Comparison of ENCODE assay signal across 11 mouse cellular contexts in the genomic region with DNA sequence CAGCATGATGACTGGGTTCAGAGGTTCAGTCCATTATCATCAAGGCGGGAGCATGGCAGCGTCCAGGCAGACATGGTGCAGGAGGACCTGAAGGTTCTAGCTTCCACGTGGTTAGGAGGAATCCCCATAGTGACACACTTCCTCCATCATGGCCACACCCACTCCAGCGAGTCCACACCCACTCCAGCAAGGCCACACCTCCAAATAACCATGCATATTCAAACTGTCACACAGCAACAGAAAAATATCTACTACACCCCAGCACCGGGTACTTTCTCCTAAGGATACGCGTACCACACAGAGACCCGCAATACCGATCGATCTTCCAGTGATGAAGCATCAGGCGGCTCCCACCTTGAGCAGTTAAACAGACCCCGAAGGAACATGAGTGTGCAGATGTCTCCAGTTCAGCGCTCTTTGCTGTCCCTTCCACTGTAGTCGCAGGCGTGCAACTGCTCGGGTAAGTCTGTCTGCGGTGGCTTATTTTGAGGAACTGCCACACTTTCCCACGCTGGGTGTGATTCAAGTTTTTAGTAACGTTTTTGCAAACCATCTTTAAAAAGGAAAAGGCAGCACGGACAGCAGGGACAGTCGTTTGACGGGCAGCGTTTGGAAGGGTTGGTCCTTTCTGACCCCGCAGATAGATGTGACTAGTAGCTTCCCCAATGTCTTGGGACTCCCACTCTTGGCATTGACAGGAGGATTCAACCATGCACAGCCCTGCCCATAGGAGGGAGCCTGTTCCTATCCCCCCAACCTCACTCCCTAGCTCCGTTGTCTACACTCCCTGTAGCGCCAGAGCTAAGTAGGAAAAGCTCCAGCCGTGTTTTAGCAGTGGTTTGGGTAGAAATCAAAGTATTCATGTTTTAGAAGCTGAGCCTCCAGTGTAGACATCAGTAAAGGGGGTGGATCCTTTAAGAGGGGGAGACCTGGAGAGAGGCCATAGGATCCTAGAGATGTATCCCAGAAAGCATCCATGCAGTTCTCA. TPM values are rescaled to one million over a fixed set of nuclear protein-coding genes. Genes with fewer than 3 reads are reported as not detected.
DNase-seq lines count a peak whose midpoint lies in the region; ATAC-seq and TF ChIP-seq lines count a peak whose summit lies in the region.
"Had no signal": no experiment of that assay in that cellular context is flagged by ENCODE, and none has a peak within 500 bp of the region (broad histone marks: within the 10 kb centered on the region; RNA-seq: fewer than 3 reads in every experiment).

No protein-coding gene starts in this region.

- no peaks in the 10 kb centered on the region for H3K27me3 ChIP-seq in liver, postnatal 0 days (ENCODE audit: insufficient read depth, low read length)
- H3K27me3 ChIP-seq in hindbrain, embryonic 10.5 days (ENCODE audit: insufficient read depth, poor library complexity, severe bottlenecking), result no peaks in the 10 kb centered on the region
- H3K27me3 ChIP-seq in forebrain, embryonic 13.5 days, result 0 out of 2 replicates have a peak, but pooled peaks cover 3% of the 10 kb centered on the region
- H3K27me3 ChIP-seq: limb, embryonic 15.5 days; neural tube, embryonic 12.5 days had no signal

- no peaks in the 10 kb centered on the region for H3K36me3 ChIP-seq in liver, postnatal 0 days (replicated peaks; ENCODE audit: insufficient read depth, low read length)
- no peaks in the 10 kb centered on the region for H3K36me3 ChIP-seq in hindbrain, embryonic 10.5 days
- H3K36me3 ChIP-seq in forebrain, embryonic 13.5 days (ENCODE audit: poor library complexity, severe bottlenecking), result no peaks in the 10 kb centered on the region
- H3K36me3 ChIP-seq: limb, embryonic 15.5 days; neural tube, embryonic 12.5 days had no signal

- no peak overlapping the region for H3K4me3 ChIP-seq in lung, adult 2 months (replicated peaks; ENCODE audit: extremely low read depth, low read depth, low read length)
- H3K4me3 ChIP-seq in bone marrow macrophage, adult 2 months (ENCODE audit: insufficient read depth, low read length), result peak overlapping the region; percentile 36
- peak overlapping the region; percentile 29 for H3K4me3 ChIP-seq in liver, postnatal 0 days (ENCODE audit: low read depth, low read length)
- H3K4me3 ChIP-seq in hindbrain, embryonic 10.5 days, result no peak overlapping the region
- H3K4me3 ChIP-seq in forebrain, embryonic 13.5 days, result no peak overlapping the region
- H3K4me3 ChIP-seq: limb, embryonic 15.5 days; neural tube, embryonic 12.5 days had no signal

- no peak for TF ChIP-seq EP300 in liver, postnatal 0 days (IDR thresholded peaks at IDR 0.05; ENCODE audit: low read depth)

- peak; percentile 34 for DNase-seq in lung, postnatal 36 days
- DNase-seq in lung, adult 2 months, result no peak
- DNase-seq in liver, postnatal 0 days, result peak; percentile 63
- DNase-seq in thymus, postnatal 14 days, result peak; percentile 50
- DNase-seq in hindbrain, embryonic 10.5 days (ENCODE audit: low spot score), result no peak
- no peak for DNase-seq in kidney, adult 8-10 months
- DNase-seq: kidney, adult 2 months had no signal

- H3K9ac ChIP-seq in liver, postnatal 0 days (replicated peaks), result no peak overlapping the region
- no peak overlapping the region for H3K9ac ChIP-seq in forebrain, embryonic 13.5 days
- H3K9ac ChIP-seq: limb, embryonic 15.5 days; neural tube, embryonic 12.5 days had no signal

- TF ChIP-seq CTCF in lung, adult 2 months (IDR thresholded peaks at IDR 0.05; ENCODE audit: insufficient read depth, low read length), result no peak
- no peak for TF ChIP-seq CTCF in bone marrow macrophage, adult 2 months (IDR thresholded peaks at IDR 0.05; ENCODE audit: low read depth, low read length)
- no peak for TF ChIP-seq CTCF in liver, postnatal 0 days (IDR thresholded peaks at IDR 0.05; ENCODE audit: low read depth)

- H3K4me1 ChIP-seq in lung, adult 2 months (ENCODE audit: control insufficient read depth, insufficient read depth, low read length), result no peaks in the 10 kb centered on the region; the same call in 1 of the 2 replicates
- H3K4me1 ChIP-seq in bone marrow macrophage, adult 2 months (ENCODE audit: control insufficient read depth, insufficient read depth, low read length), result peaks cover 20% of the 10 kb centered on the region
- peaks cover 13% of the 10 kb centered on the region for H3K4me1 ChIP-seq in liver, postnatal 0 days (ENCODE audit: insufficient read depth)
- 0 out of 2 replicates have a peak, but pooled peaks cover 4% of the 10 kb centered on the region for H3K4me1 ChIP-seq in hindbrain, embryonic 10.5 days (replicated peaks)
- no peaks in the 10 kb centered on the region for H3K4me1 ChIP-seq in forebrain, embryonic 13.5 days
- H3K4me1 ChIP-seq: limb, embryonic 15.5 days; neural tube, embryonic 12.5 days had no signal

- H3K4me2 ChIP-seq in liver, postnatal 0 days (ENCODE audit: low read depth, low read length), result peak overlapping the region; percentile 63
- H3K4me2 ChIP-seq in forebrain, embryonic 13.5 days, result no peak overlapping the region
- H3K4me2 ChIP-seq: limb, embryonic 15.5 days; neural tube, embryonic 12.5 days had no signal

- ATAC-seq in liver, postnatal 0 days, result peak; percentile 80
- ATAC-seq in forebrain, embryonic 13.5 days, result no peak

- H3K27ac ChIP-seq in bone marrow macrophage, adult 2 months (ENCODE audit: insufficient read depth, low read depth, low read length), result peak overlapping the region; percentile 23; the same call in 1 of the 2 replicates
- H3K27ac ChIP-seq in liver, postnatal 0 days (ENCODE audit: low read depth), result no peak overlapping the region
- no peak overlapping the region for H3K27ac ChIP-seq in hindbrain, embryonic 10.5 days
- no peak overlapping the region for H3K27ac ChIP-seq in forebrain, embryonic 13.5 days
- H3K27ac ChIP-seq: limb, embryonic 15.5 days; neural tube, embryonic 12.5 days had no signal

- TF ChIP-seq POLR2A in lung, adult 2 months (IDR thresholded peaks at IDR 0.05; ENCODE audit: borderline replicate concordance, extremely low read depth, low read depth, low read length), result no peak
- TF ChIP-seq POLR2A in bone marrow macrophage, adult 2 months (IDR thresholded peaks at IDR 0.05; ENCODE audit: borderline replicate concordance, low read depth, low read length), result no peak

- 57% methylated on average over 27 of the region's 27 CpGs for WGBS in lung, adult 2 months
- WGBS in liver, postnatal 0 days (ENCODE audit: insufficient replicate concordance), result 39% methylated on average over 27 of the region's 27 CpGs
- 67% methylated on average over 27 of the region's 27 CpGs for WGBS in hindbrain, embryonic 10.5 days
- WGBS in forebrain, embryonic 13.5 days, result 69% methylated on average over 27 of the region's 27 CpGs

- H3K9me3 ChIP-seq in liver, postnatal 0 days (ENCODE audit: low read length), result no peaks in the 10 kb centered on the region
- H3K9me3 ChIP-seq in hindbrain, embryonic 10.5 days, result no peaks in the 10 kb centered on the region
- no peaks in the 10 kb centered on the region for H3K9me3 ChIP-seq in forebrain, embryonic 13.5 days (replicated peaks)
- H3K9me3 ChIP-seq: limb, embryonic 15.5 days; neural tube, embryonic 12.5 days had no signal

RNA-seq across cellular contexts. Expression of gene Agpat3, which starts 20.7 kb away (rescaled TPM):
- 209 and 247 TPM in 2 replicates for polyA plus RNA-seq in lung, adult 2 months (2012; rRNA removed)
- polyA plus RNA-seq in bone marrow macrophage, adult 2 months (2012; ENCODE audit: insufficient read depth, insufficient read length, missing spikeins), result 36.8 and 39.8 TPM in 2 replicates
- polyA plus RNA-seq in liver, postnatal 0 days (2015; fragmentation: Nextera tagmentation; extraction: Ambion mirVana), result 154 and 171 TPM in 2 replicates
- 40.1 and 47.2 TPM in 2 replicates for polyA plus RNA-seq in hindbrain, embryonic 10.5 days (2016; fragmentation: Nextera tagmentation; extraction: Ambion mirVana)
- polyA plus RNA-seq in forebrain, embryonic 13.5 days (2015; fragmentation: Nextera tagmentation; extraction: Ambion mirVana), result 45.9 and 50.0 TPM in 2 replicates

RNA-seq across cellular contexts. Expression of gene Rrp1, which starts 39.9 kb away (rescaled TPM):
- polyA plus RNA-seq in lung, adult 2 months (2012; rRNA removed), result 57.4 and 82.5 TPM in 2 replicates
- 138 and 145 TPM in 2 replicates for polyA plus RNA-seq in bone marrow macrophage, adult 2 months (2012; ENCODE audit: insufficient read depth, insufficient read length, missing spikeins)
- polyA plus RNA-seq in liver, postnatal 0 days (2015; fragmentation: Nextera tagmentation; extraction: Ambion mirVana), result 93.5 and 95.5 TPM in 2 replicates
- polyA plus RNA-seq in hindbrain, embryonic 10.5 days (2016; fragmentation: Nextera tagmentation; extraction: Ambion mirVana), result 322 and 331 TPM in 2 replicates
- polyA plus RNA-seq in forebrain, embryonic 13.5 days (2015; fragmentation: Nextera tagmentation; extraction: Ambion mirVana), result 354 and 366 TPM in 2 replicates

RNA-seq across cellular contexts. Expression of gene Cstb, which starts 52.5 kb away (rescaled TPM):
- polyA plus RNA-seq in lung, adult 2 months (2012; rRNA removed), result 51.9 and 62.7 TPM in 2 replicates
- polyA plus RNA-seq in bone marrow macrophage, adult 2 months (2012; ENCODE audit: insufficient read depth, insufficient read length, missing spikeins), result 742 and 743 TPM in 2 replicates
- 177 and 187 TPM in 2 replicates for polyA plus RNA-seq in liver, postnatal 0 days (2015; fragmentation: Nextera tagmentation; extraction: Ambion mirVana)
- polyA plus RNA-seq in hindbrain, embryonic 10.5 days (2016; fragmentation: Nextera tagmentation; extraction: Ambion mirVana), result 117 and 129 TPM in 2 replicates
- 91.7 and 116 TPM in 2 replicates for polyA plus RNA-seq in forebrain, embryonic 13.5 days (2015; fragmentation: Nextera tagmentation; extraction: Ambion mirVana)

Comparison
In these comparisons a context has a peak if more than half of its experiments do, and no peak if none do; other contexts are left out.
1. DNase-seq: peak in lung, postnatal 36 days (single experiment), liver, postnatal 0 days (single experiment) and thymus, postnatal 14 days (single experiment); none in lung, adult 2 months (single experiment), hindbrain, embryonic 10.5 days (single experiment) and kidney, adult 8-10 months (0 of 2).
2. H3K4me3 ChIP-seq: peak in bone marrow macrophage, adult 2 months (single experiment) and liver, postnatal 0 days (single experiment); none in lung, adult 2 months (single experiment), hindbrain, embryonic 10.5 days (single experiment) and forebrain, embryonic 13.5 days (single experiment).